ENCODE assay signal across 10 mouse cellular contexts in the genomic region with DNA sequence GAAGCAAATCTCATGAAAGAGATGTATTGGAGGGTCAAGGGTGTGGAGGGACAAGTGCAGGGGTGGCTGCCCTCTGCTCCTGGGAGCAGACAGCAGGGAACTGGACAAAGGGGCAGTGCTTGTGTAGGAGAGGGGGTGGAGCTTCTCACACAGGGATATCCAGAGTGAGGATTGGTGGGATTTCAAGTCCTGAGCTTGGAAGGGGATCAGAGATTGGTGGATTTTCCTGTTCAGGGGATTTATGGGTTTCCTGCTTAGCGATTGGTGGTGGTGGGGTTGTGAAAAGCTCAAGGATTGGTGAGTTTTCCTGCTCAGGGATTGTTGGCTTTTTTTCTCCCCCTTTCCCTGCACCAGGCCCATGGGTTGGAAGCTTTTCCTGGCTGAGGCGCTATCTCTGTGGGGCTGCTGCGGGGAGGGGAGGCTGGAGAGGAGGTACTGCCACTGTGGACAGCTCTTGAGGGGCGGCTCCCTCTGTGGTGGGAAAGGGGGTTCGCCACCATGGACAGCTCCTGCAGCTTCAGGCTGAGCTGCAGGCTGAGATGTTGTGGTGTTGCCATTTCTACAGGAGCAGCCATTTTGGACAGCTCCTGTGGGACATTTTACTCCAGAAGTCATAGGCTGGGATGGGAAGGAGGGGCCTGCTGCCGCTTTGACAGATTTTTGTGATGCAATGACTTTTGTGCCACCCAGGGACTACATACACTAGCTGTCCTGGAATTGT. TPM values are rescaled to one million over a fixed set of nuclear protein-coding genes. Genes with fewer than 3 reads are reported as not detected.
DNase-seq lines count a peak whose midpoint lies in the region; ATAC-seq and TF ChIP-seq lines count a peak whose summit lies in the region.
"Had no signal": no experiment of that assay in that cellular context is flagged by ENCODE, and none has a peak within 500 bp of the region (broad histone marks: within the 10 kb centered on the region; RNA-seq: fewer than 3 reads in every experiment).

No protein-coding gene starts in this region.

- no peaks in the 10 kb centered on the region for H3K4me1 ChIP-seq in hindbrain, embryonic 14.5 days (replicated peaks; ENCODE audit: control insufficient read depth, insufficient read depth, low read length)
- no peaks in the 10 kb centered on the region for H3K4me1 ChIP-seq in hindbrain, embryonic 12.5 days
- no peaks in the 10 kb centered on the region for H3K4me1 ChIP-seq in ES-E14 (ENCODE audit: control insufficient read depth in 2 of 2, insufficient read depth in 2 of 2, low read length in 2 of 2, poor library complexity in 1 of 2)
- no peaks in the 10 kb centered on the region for H3K4me1 ChIP-seq in hindbrain, postnatal 0 days (ENCODE audit: insufficient read depth, low read length)
- H3K4me1 ChIP-seq: neural tube, embryonic 13.5 days had no signal

- no peak overlapping the region for H3K9ac ChIP-seq in hindbrain, embryonic 14.5 days
- H3K9ac ChIP-seq in hindbrain, embryonic 12.5 days = no peak overlapping the region
- H3K9ac ChIP-seq in ES-E14 (ENCODE audit: insufficient read depth, low read depth, low read length, poor library complexity, severe bottlenecking) = no peak overlapping the region
- H3K9ac ChIP-seq in hindbrain, postnatal 0 days (replicated peaks; ENCODE audit: low read length) = no peak overlapping the region
- H3K9ac ChIP-seq: neural tube, embryonic 13.5 days had no signal

- 28% methylated on average over 6 of the region's 6 CpGs for WGBS in hindbrain, embryonic 14.5 days
- 29% methylated on average over 5 of the region's 6 CpGs for WGBS in hindbrain, embryonic 12.5 days
- 32% methylated on average over 6 of the region's 6 CpGs for WGBS in hindbrain, postnatal 0 days

- H3K27me3 ChIP-seq in hindbrain, embryonic 14.5 days (ENCODE audit: control insufficient read depth, insufficient read depth, low read length) = no peaks in the 10 kb centered on the region
- no peaks in the 10 kb centered on the region for H3K27me3 ChIP-seq in hindbrain, embryonic 12.5 days
- no peaks in the 10 kb centered on the region for H3K27me3 ChIP-seq in hindbrain, postnatal 0 days (ENCODE audit: insufficient read depth, low read length)
- H3K27me3 ChIP-seq: neural tube, embryonic 13.5 days had no signal

- H3K4me3 ChIP-seq in hindbrain, embryonic 14.5 days (replicated peaks; ENCODE audit: low read length) = no peak overlapping the region
- H3K4me3 ChIP-seq in hindbrain, embryonic 12.5 days = no peak overlapping the region
- H3K4me3 ChIP-seq in ES-E14 (ENCODE audit: insufficient read depth in 1 of 2, low read depth in 1 of 2, low read length in 2 of 2, poor library complexity in 1 of 2, severe bottlenecking in 1 of 2) = 0 out of 4 replicates have a peak overlapping the region, but pooled peaks of 1 of the 2 experiments have one; percentile 13
- H3K4me3 ChIP-seq in hindbrain, postnatal 0 days (ENCODE audit: low read length) = no peak overlapping the region
- H3K4me3 ChIP-seq: neural tube, embryonic 13.5 days had no signal

- H3K9me3 ChIP-seq in hindbrain, embryonic 14.5 days (ENCODE audit: control insufficient read depth, low read length) = no peaks in the 10 kb centered on the region
- no peaks in the 10 kb centered on the region for H3K9me3 ChIP-seq in hindbrain, embryonic 12.5 days (replicated peaks)
- H3K9me3 ChIP-seq in ES-E14 (ENCODE audit: control insufficient read depth, insufficient read depth, low read depth, low read length) = no peaks in the 10 kb centered on the region
- no peaks in the 10 kb centered on the region for H3K9me3 ChIP-seq in hindbrain, postnatal 0 days (ENCODE audit: low read length)
- H3K9me3 ChIP-seq: neural tube, embryonic 13.5 days had no signal

- no peak overlapping the region for H3K4me2 ChIP-seq in hindbrain, embryonic 14.5 days (replicated peaks)
- no peak overlapping the region for H3K4me2 ChIP-seq in hindbrain, embryonic 12.5 days (replicated peaks)
- H3K4me2 ChIP-seq in hindbrain, postnatal 0 days (ENCODE audit: low read depth, low read length) = no peak overlapping the region
- H3K4me2 ChIP-seq: neural tube, embryonic 13.5 days had no signal

- TF ChIP-seq CTCF in hindbrain, postnatal 0 days (IDR thresholded peaks at IDR 0.05; ENCODE audit: low read depth) = no peak

- no peak for ATAC-seq in hindbrain, embryonic 14.5 days (ENCODE audit: low FRiP score)
- no peak for ATAC-seq in hindbrain, embryonic 12.5 days (ENCODE audit: low FRiP score)
- peak; percentile 78 for ATAC-seq in hindbrain, postnatal 0 days
- ATAC-seq in inflammation-experienced regulatory T-cells, adult 6 months = no peak

- H3K36me3 ChIP-seq in hindbrain, embryonic 14.5 days (replicated peaks; ENCODE audit: control insufficient read depth, insufficient read depth) = no peaks in the 10 kb centered on the region
- H3K36me3 ChIP-seq in hindbrain, embryonic 12.5 days = no peaks in the 10 kb centered on the region
- no peaks in the 10 kb centered on the region for H3K36me3 ChIP-seq in ES-E14 (ENCODE audit: control insufficient read depth, insufficient read depth, low read length, poor library complexity, severe bottlenecking)
- H3K36me3 ChIP-seq in hindbrain, postnatal 0 days (ENCODE audit: insufficient read depth, low read length) = no peaks in the 10 kb centered on the region
- H3K36me3 ChIP-seq: neural tube, embryonic 13.5 days had no signal

- DNase-seq in hindbrain, embryonic 14.5 days (ENCODE audit: low spot score) = peak; percentile 35
- DNase-seq in ES-E14 (ENCODE audit: low read depth, low spot score) = peak; percentile 56
- DNase-seq in adrenal gland, postnatal 4 days (ENCODE audit: low spot score in 2 of 2) = peak; percentile 45 to 50
- peak; percentile 37 for DNase-seq in hindbrain, postnatal 0 days (ENCODE audit: low spot score)
- peak; percentile 30 for DNase-seq in lung, postnatal 36 days
- no peak for DNase-seq in frontal cortex, postnatal 25 days (ENCODE audit: low spot score in 2 of 2)

- H3K27ac ChIP-seq in hindbrain, embryonic 14.5 days = no peak overlapping the region
- no peak overlapping the region for H3K27ac ChIP-seq in hindbrain, embryonic 12.5 days
- no peak overlapping the region for H3K27ac ChIP-seq in ES-E14 (ENCODE audit: insufficient read depth, low read depth, low read length, poor library complexity, severe bottlenecking)
- no peak overlapping the region for H3K27ac ChIP-seq in hindbrain, postnatal 0 days
- H3K27ac ChIP-seq: neural tube, embryonic 13.5 days had no signal

- in situ Hi-C loops in ES-E14 (cut with MboI; ENCODE audit: low sequenced_read_pairs in 2 of 2, unreplicated experiment in 2 of 2) = no loop called here

TF ChIP-seq in ES-E14, 5 proteins besides CTCF, POLR2A, EP300 and RAD21:
- TF ChIP-seq MAFK (IDR thresholded peaks at IDR 0.05; ENCODE audit: insufficient read depth, low read depth, low read length) = no peak
- 0 out of 2 replicates have a peak, but pooled peaks have one; percentile 23 for TF ChIP-seq CHD2 (IDR thresholded peaks at IDR 0.05; ENCODE audit: low read depth, low read length)
- 0 out of 2 replicates have a peak, but pooled peaks have one; percentile 40 for TF ChIP-seq HCFC1 (IDR thresholded peaks at IDR 0.05; ENCODE audit: borderline replicate concordance, insufficient read depth, low read length)
- 0 out of 2 replicates have a peak, but pooled peaks have one; percentile 57 for TF ChIP-seq ZC3H11A (IDR thresholded peaks at IDR 0.05; ENCODE audit: borderline replicate concordance, low read depth, low read length)
- TF ChIP-seq ZNF384 (IDR thresholded peaks at IDR 0.05; ENCODE audit: low read depth, low read length) = no peak

RNA-seq across cellular contexts. Expression of gene Faiml, which starts 18.9 kb away (rescaled TPM):
- polyA plus RNA-seq in hindbrain, embryonic 14.5 days (2014; fragmentation: Nextera tagmentation; extraction: Ambion mirVana) = not detected in 2 replicates
- not detected in 2 replicates for polyA plus RNA-seq in hindbrain, embryonic 12.5 days (2016; fragmentation: Nextera tagmentation; extraction: Ambion mirVana)
- not detected in 2 replicates for total RNA-seq in ES-E14 (2012; rRNA removed)
- total RNA-seq in adrenal gland, postnatal 4 days (2021) = not detected
- total RNA-seq in hindbrain, postnatal 0 days (2014; rRNA removed) = not detected in 2 replicates
- not detected in 2 replicates for polyA plus RNA-seq in hindbrain, postnatal 0 days (2015; fragmentation: Nextera tagmentation; extraction: Ambion mirVana)
- polyA plus RNA-seq in inflammation-experienced regulatory T-cells, adult 6 months (2017; shearing (Covaris generic)) = not detected
- polyA plus RNA-seq: cortical plate, adult 2 months; neural tube, embryonic 13.5 days had no signal

RNA-seq across cellular contexts. Expression of gene Cep70, which starts 25.0 kb away (rescaled TPM):
- 50.9 and 55.0 TPM in 2 replicates for polyA plus RNA-seq in hindbrain, embryonic 14.5 days (2014; fragmentation: Nextera tagmentation; extraction: Ambion mirVana)
- 59.3 and 59.4 TPM in 2 replicates for polyA plus RNA-seq in hindbrain, embryonic 12.5 days (2016; fragmentation: Nextera tagmentation; extraction: Ambion mirVana)
- 18.1 and 22.2 TPM in 2 replicates for total RNA-seq in ES-E14 (2012; rRNA removed)
- total RNA-seq in adrenal gland, postnatal 4 days (2021) = 10 to 100 TPM; 12.2 to 17.6 TPM
- total RNA-seq in hindbrain, postnatal 0 days (2014; rRNA removed) = 22.7 and 27.9 TPM in 2 replicates
- polyA plus RNA-seq in hindbrain, postnatal 0 days (2015; fragmentation: Nextera tagmentation; extraction: Ambion mirVana) = 44.4 and 50.4 TPM in 2 replicates
- polyA plus RNA-seq in inflammation-experienced regulatory T-cells, adult 6 months (2017; shearing (Covaris generic)) = 10 to 100 TPM; 19.6 to 29.6 (median 20.3) TPM

Comparison
In these comparisons a context has a peak if more than half of its experiments do, and no peak if none do; other contexts are left out.
1. DNase-seq: peak in hindbrain, embryonic 14.5 days (single experiment), ES-E14 (single experiment), adrenal gland, postnatal 4 days (2 of 2), hindbrain, postnatal 0 days (single experiment) and lung, postnatal 36 days (single experiment); none in frontal cortex, postnatal 25 days (0 of 2).